In the genomic region with DNA sequence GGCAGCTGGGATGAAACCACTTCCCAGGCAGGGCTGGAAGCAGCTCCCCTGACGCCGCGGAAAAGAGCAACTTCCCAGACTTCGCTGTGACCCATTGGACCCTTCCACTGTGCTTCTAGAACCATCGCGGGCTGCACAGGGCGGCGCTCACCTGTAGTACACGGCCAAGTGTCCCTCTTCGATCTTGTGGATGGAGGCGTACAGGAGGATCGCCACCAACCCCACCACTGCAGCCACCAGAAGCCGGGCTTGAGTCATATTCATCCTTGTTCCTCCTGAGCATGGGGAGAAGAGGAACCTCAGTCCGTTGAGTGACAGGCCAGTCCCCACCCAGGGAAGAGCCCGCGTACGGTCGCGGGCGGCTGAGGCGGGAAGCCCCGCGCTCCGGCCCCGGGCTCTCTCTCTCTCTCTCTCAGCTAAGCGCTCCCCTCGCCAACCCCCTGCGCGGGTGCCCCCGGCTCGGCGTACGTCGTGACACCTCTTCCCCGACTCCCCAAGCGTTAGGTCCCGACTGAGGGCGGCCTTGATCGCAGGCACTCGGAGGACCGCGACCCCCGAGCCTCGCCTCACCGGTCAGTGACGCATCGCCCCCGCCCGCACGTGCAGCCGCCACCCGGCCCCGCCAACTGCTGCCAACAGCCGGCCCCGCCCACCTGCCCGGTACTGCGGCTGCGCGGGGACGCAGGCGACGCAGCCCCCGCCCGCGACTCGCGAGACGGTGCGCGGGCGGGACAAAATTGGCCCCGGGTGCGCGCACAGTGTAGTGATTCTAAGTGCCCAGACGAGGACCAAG, we compare ENCODE assay signal across 8 mouse cellular contexts. TPM values are rescaled to one million over a fixed set of nuclear protein-coding genes. Genes with fewer than 3 reads are reported as not detected.
DNase-seq lines count a peak whose midpoint lies in the region; ATAC-seq and TF ChIP-seq lines count a peak whose summit lies in the region.

A gene (minus strand): TSS at position 665 of the 793 bp plus-strand sequence.

- DNase-seq in Patski (ENCODE audit: low read depth, low spot score), result no peak
- DNase-seq in cerebellum, postnatal 10 days, result peak; percentile 98 to 99
- DNase-seq in frontal cortex, postnatal 10 days (ENCODE audit: low spot score in 2 of 2), result peak; percentile 81 to 89
- peak; percentile 87 for DNase-seq in layer of hippocampus, postnatal 14 days (ENCODE audit: low spot score in 2 of 2)
- peak; percentile 93 for DNase-seq in lung, postnatal 10 days
- peak; percentile 84 for DNase-seq in ovary, postnatal 14 days (ENCODE audit: low spot score)
- DNase-seq in thymus, postnatal 10 days (ENCODE audit: low spot score in 2 of 2), result peak; percentile 77 to 88

- peaks cover 15% of the 10 kb centered on the region for H3K4me1 ChIP-seq in hindbrain, embryonic 12.5 days

- H3K27ac ChIP-seq in hindbrain, embryonic 12.5 days, result peak within 1 kb of the TSS; percentile 55

- in situ Hi-C loops in Patski (cut with MboI; ENCODE audit: low pct_unique_long_range_greater_than_20kb), result no loop called here

- peak within 1 kb of the TSS; percentile 72 for H3K4me3 ChIP-seq in hindbrain, embryonic 12.5 days

- no peaks in the 10 kb centered on the region for H3K9me3 ChIP-seq in hindbrain, embryonic 12.5 days (replicated peaks)

- CTCF ChIA-PET in Patski (lab: Charles Lee), result interaction anchor here (1.0 kb wide), 1 partner anchor 13 kb away, joined by 3 read pairs; no protein-coding TSS in a partner anchor

- H3K4me2 ChIP-seq in hindbrain, embryonic 12.5 days (replicated peaks), result peak within 1 kb of the TSS; percentile 93

- POLR2A ChIA-PET in Patski (lab: Charles Lee), result no interaction called here

- peak; percentile 66 for ATAC-seq in Patski
- peak; percentile 92 for ATAC-seq in hindbrain, embryonic 12.5 days (ENCODE audit: low FRiP score)

- no peaks in the 10 kb centered on the region for H3K27me3 ChIP-seq in Patski
- no peaks in the 10 kb centered on the region for H3K27me3 ChIP-seq in hindbrain, embryonic 12.5 days

- under 1% methylated on average over 67 of the region's 75 CpGs for WGBS in hindbrain, embryonic 12.5 days

- H3K36me3 ChIP-seq in hindbrain, embryonic 12.5 days, result peaks cover 4% of the 10 kb centered on the region; the same call in 1 of the 2 replicates

- peak within 1 kb of the TSS; percentile 80 for H3K9ac ChIP-seq in hindbrain, embryonic 12.5 days

- no peak for TF ChIP-seq CTCF in Patski (IDR thresholded peaks at IDR 0.05)

RNA-seq across cellular contexts. Expression of the gene that starts here (rescaled TPM):
- 32.6 TPM for polyA plus RNA-seq in Patski (2021)
- polyA plus RNA-seq in hindbrain, embryonic 12.5 days (2016; fragmentation: Nextera tagmentation; extraction: Ambion mirVana), result 23.3 and 23.5 TPM in 2 replicates
- total RNA-seq in layer of hippocampus, postnatal 14 days (2021), result 10 to 100 TPM; 17.0 to 18.6 TPM
